Mouse (Mus musculus): Measurements from ENCODE around the gene Glp1r. TPM values are rescaled to one million over a fixed set of nuclear protein-coding genes. Genes with fewer than 3 reads are reported as not detected.
A peak's percentile ranks its signal among the peaks of the same experiment; 100 is the strongest.

The Glp1r gene
- polyA plus RNA-seq, 1 experiment = 1.2 TPM

DNA sequence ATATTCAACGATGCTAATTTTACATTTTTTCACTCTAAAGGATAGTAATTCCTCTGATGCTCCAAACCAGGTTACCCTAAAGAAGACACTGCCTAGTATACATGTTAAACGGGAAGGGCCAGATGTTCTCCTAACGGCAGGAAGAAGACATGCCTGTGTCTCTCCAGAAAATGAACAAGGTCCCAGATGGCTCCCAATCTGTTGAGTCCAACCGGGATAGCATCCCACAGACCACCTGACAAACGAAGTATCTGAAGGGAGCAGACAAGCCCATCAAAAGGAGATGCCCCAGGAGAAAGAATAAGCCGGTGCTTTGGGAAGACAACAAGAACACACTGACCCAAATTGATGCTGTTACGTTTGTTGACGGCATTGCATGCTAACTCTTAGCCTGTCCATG, 50.0 kb downstream of the Glp1r start:
- Histone ChIP-seq H3K27ac (ENCODE audit: insufficient read depth, low read length) (no peak overlapping the region), H3K4me3 (replicated peaks; ENCODE audit: insufficient read depth, low read depth, low read length) (no peak overlapping the region), H3K27me3 (ENCODE audit: control insufficient read depth, insufficient read depth, low read length) (no peaks in the 10 kb centered on the region; the same call in 1 of the 2 replicates), H3K4me1 (ENCODE audit: control insufficient read depth, insufficient read depth, low read length) (no peaks in the 10 kb centered on the region)
- no peak for DNase-seq
- WGBS = 39% methylated on average over 8 of the region's 8 CpGs
- TF ChIP-seq CTCF (IDR thresholded peaks at IDR 0.05; ENCODE audit: borderline replicate concordance, insufficient read depth, low read depth, low read length) = no peak
- TF ChIP-seq POLR2A (IDR thresholded peaks at IDR 0.05; ENCODE audit: borderline replicate concordance, insufficient read depth, low read length) = no peak

DNA sequence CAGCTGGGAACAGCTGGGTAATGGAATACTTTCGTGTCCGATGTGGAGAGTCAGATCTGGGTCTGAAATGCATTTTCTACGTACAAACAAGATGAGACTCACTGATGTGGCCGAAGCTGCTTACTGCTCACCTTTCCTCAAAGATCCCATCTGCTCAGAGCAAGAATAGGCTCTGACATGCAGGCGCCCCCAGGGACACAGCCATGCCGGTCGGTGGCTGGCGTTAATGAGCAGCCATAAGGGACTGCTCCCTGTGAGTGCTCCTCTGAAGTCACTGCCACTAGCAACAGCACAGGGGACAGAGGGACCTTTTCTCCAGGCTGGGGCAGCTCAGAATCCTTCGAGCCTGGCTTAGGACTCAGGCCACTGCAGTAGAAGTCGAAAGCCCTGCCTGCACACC, 52.7 kb downstream of the Glp1r start, which contains the start of gene Umodl1:
TSS of gene Umodl1 (plus strand) at position 301 of the 400 bp plus-strand sequence.
- 47% methylated on average over 10 of the region's 10 CpGs for WGBS
- Histone ChIP-seq H3K4me1 (ENCODE audit: control insufficient read depth, insufficient read depth, low read length) (no peaks in the 10 kb centered on the region), H3K4me3 (replicated peaks; ENCODE audit: insufficient read depth, low read depth, low read length) (no peak within 1 kb of the TSS), H3K27ac (ENCODE audit: insufficient read depth, low read length) (no peak within 1 kb of the TSS), H3K27me3 (ENCODE audit: control insufficient read depth, insufficient read depth, low read length) (no peaks in the 10 kb centered on the region; the same call in 1 of the 2 replicates)
- DNase-seq = no peak
- TF ChIP-seq CTCF (IDR thresholded peaks at IDR 0.05; ENCODE audit: borderline replicate concordance, insufficient read depth, low read depth, low read length) = no peak
- TF ChIP-seq POLR2A (IDR thresholded peaks at IDR 0.05; ENCODE audit: borderline replicate concordance, insufficient read depth, low read length) = no peak

DNA sequence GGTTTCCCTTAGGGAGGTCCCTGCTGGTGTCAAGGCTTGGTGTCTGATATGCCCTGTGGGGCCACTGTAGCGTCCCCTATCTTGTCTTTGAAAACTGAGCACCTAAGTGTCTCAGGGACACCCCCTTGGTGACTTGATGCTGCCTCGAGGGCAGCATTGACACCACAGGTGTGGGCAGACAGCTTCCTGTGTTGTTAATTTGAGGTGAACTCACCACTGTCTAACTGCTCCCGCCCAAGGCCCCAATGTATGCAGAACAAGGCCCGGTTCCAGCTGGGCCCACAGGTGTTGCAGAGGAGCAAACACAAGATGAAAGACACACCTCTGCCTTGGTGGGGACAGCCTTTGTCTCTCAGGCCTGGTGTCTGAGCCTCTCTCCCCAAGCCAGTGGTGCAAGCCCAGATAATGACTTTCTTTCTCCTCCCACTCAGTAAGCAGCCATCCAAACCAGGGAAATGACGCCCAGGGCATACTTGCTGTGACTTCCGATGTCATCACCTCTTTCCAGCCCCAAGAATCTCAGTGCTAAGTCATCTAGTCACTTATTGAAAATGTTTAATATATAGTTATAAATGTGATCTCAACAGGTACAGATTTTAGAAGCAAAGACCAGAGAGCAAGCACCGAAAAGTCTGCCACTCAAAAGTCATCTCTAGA, 60.4 kb downstream of the Glp1r start:
- H3K4me1 ChIP-seq (ENCODE audit: control insufficient read depth, insufficient read depth, low read length) = no peaks in the 10 kb centered on the region
- WGBS = 82% methylated on average over 7 of the region's 7 CpGs
- no peak overlapping the region for H3K4me3 ChIP-seq (replicated peaks; ENCODE audit: insufficient read depth, low read depth, low read length)
- TF ChIP-seq POLR2A (IDR thresholded peaks at IDR 0.05; ENCODE audit: borderline replicate concordance, insufficient read depth, low read length) (no peak), CTCF (IDR thresholded peaks at IDR 0.05; ENCODE audit: borderline replicate concordance, insufficient read depth, low read depth, low read length) (no peak)
- H3K27me3 ChIP-seq (ENCODE audit: control insufficient read depth, insufficient read depth, low read length) = no peaks in the 10 kb centered on the region
- H3K27ac ChIP-seq (ENCODE audit: insufficient read depth, low read length) = no peak overlapping the region
- no peak for DNase-seq

DNA sequence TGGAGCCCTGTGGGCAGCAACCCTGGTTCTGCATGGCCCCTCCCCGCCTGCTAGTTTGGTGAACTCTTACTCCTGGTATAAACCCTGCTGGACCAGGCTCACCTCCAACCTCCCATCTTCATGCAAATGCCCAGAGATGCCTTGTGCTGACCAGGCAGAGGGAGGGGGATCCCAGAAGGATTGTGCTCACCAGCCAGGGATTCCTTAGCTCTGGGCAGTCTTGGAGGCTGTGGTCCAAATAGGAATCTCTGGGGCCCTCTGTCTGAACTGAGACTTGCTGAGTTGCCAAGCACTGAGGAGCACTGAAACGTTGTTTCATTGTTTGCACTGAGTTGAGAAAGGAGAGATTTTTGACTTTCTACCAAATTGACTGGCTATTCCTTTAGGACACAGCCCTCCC, 61.3 kb downstream of the Glp1r start:
- no peak for DNase-seq
- 27% methylated on average over 2 of the region's 2 CpGs for WGBS
- Histone ChIP-seq H3K4me3 (replicated peaks; ENCODE audit: insufficient read depth, low read depth, low read length) (no peak overlapping the region), H3K27me3 (ENCODE audit: control insufficient read depth, insufficient read depth, low read length) (no peaks in the 10 kb centered on the region), H3K27ac (ENCODE audit: insufficient read depth, low read length) (no peak overlapping the region), H3K4me1 (ENCODE audit: control insufficient read depth, insufficient read depth, low read length) (no peaks in the 10 kb centered on the region)
- TF ChIP-seq POLR2A (IDR thresholded peaks at IDR 0.05; ENCODE audit: borderline replicate concordance, insufficient read depth, low read length) (no peak), CTCF (IDR thresholded peaks at IDR 0.05; ENCODE audit: borderline replicate concordance, insufficient read depth, low read depth, low read length) (no peak)

DNA sequence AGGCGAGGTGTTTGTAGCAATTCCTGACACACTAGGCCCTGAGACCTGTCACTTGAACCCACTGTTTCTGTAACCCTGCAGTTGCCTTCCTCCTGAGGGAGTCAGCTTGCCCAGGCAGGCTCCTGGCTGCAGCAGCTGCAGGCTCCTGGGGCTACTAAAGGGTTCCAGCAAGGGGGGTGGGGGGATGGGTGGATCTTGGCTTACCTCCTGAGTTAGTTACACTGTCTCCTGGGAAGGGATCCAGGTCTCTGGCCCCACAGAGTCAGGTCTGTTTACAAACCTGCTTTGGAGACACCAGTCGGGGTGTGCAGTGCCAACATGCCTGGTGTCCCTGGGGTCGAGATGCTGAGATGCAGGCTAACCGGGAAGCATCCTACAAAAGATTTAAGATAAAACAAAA, 68.4 kb downstream of the Glp1r start:
- H3K4me1 ChIP-seq (ENCODE audit: control insufficient read depth, insufficient read depth, low read length) = no peaks in the 10 kb centered on the region
- H3K4me3 ChIP-seq (replicated peaks; ENCODE audit: insufficient read depth, low read depth, low read length) = no peak overlapping the region
- no peak for TF ChIP-seq POLR2A (IDR thresholded peaks at IDR 0.05; ENCODE audit: borderline replicate concordance, insufficient read depth, low read length)
- TF ChIP-seq CTCF (IDR thresholded peaks at IDR 0.05; ENCODE audit: borderline replicate concordance, insufficient read depth, low read depth, low read length) = no peak
- no peak overlapping the region for H3K27ac ChIP-seq (ENCODE audit: insufficient read depth, low read length)
- 31% methylated on average over 4 of the region's 4 CpGs for WGBS
- no peaks in the 10 kb centered on the region for H3K27me3 ChIP-seq (ENCODE audit: control insufficient read depth, insufficient read depth, low read length)
- peak in 1 of 2 experiments; percentile 37 for DNase-seq

DNA sequence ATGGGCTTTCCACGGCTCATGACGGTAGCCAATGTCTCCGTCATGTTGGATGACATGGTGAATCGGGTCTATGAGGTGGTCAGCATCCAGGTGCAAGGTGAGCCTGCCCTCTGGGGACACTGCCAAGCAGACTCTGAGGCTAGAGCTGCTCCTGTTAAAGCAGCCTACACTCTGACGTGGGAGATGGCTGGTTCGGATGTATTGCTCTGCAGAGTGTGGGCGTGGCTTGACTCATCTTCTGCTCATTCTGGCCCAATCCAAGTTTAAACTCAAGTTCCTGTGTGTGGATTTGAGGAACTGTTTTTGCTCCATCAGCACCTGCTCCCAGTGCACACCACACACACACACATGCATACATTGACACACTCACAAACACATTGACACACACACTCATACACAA, 70.3 kb downstream of the Glp1r start:
- H3K27ac ChIP-seq (ENCODE audit: insufficient read depth, low read length) = no peak overlapping the region
- DNase-seq = no peak

DNA sequence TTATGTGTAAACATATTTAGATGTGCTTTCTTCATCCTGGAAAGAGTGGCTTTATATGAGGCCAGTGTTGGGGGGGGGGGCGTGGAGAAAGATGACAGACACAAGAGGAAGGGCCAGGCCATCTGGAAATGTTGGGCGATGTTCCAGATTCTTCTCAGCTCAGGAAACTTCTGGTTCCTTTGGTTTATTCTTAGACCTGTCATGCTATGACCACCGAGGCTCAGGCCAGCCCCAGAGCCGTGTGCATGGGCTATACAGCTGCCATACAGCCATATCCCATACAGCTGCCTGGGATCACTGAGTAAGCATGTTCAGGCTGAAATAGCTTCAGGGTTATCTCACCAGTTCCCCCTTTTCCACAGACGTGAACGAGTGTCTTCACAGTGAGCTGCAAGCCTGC, 71.7 kb downstream of the Glp1r start:
- Histone ChIP-seq H3K4me1 (ENCODE audit: control insufficient read depth, insufficient read depth, low read length) (no peaks in the 10 kb centered on the region), H3K27me3 (ENCODE audit: control insufficient read depth, insufficient read depth, low read length) (no peaks in the 10 kb centered on the region), H3K4me3 (replicated peaks; ENCODE audit: insufficient read depth, low read depth, low read length) (no peak overlapping the region), H3K27ac (ENCODE audit: insufficient read depth, low read length) (no peak overlapping the region)
- DNase-seq = no peak
- 39% methylated on average over 6 of the region's 6 CpGs for WGBS
- TF ChIP-seq CTCF (IDR thresholded peaks at IDR 0.05; ENCODE audit: borderline replicate concordance, insufficient read depth, low read depth, low read length) (no peak), POLR2A (IDR thresholded peaks at IDR 0.05; ENCODE audit: borderline replicate concordance, insufficient read depth, low read length) (no peak)

More for the DNA sequence above, 70.3 kb downstream of the Glp1r start:
- Histone ChIP-seq H3K4me1 (ENCODE audit: control insufficient read depth, insufficient read depth, low read length) (no peaks in the 10 kb centered on the region), H3K4me3 (replicated peaks; ENCODE audit: insufficient read depth, low read depth, low read length) (no peak overlapping the region), H3K27me3 (ENCODE audit: control insufficient read depth, insufficient read depth, low read length) (no peaks in the 10 kb centered on the region)
- TF ChIP-seq CTCF (IDR thresholded peaks at IDR 0.05; ENCODE audit: borderline replicate concordance, insufficient read depth, low read depth, low read length) = no peak
- no peak for TF ChIP-seq POLR2A (IDR thresholded peaks at IDR 0.05; ENCODE audit: borderline replicate concordance, insufficient read depth, low read length)
- 89% methylated on average over 7 of the region's 7 CpGs for WGBS

DNA sequence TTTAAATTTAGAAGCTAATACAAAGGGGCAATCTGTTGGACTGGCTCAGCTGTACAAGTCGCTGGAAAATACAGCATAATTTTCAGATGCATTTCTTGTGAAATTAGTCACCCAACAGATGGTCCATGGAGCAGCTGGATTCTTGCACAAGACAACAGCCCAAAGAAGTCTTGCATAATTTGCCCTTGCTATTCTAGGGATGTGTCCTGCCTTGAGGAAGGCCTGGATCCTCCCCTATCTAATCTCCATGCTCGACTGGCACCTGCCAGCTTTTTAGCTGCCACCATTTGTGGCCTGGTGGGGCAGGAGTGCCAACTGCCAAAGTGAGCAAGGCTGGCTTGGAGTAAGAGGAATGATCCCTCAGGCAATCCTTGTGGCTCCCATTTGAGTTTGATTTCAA, 75.7 kb downstream of the Glp1r start:
- Histone ChIP-seq H3K27ac (ENCODE audit: insufficient read depth, low read length) (no peak overlapping the region), H3K4me1 (ENCODE audit: control insufficient read depth, insufficient read depth, low read length) (no peaks in the 10 kb centered on the region), H3K27me3 (ENCODE audit: control insufficient read depth, insufficient read depth, low read length) (no peaks in the 10 kb centered on the region; the same call in 1 of the 2 replicates), H3K4me3 (replicated peaks; ENCODE audit: insufficient read depth, low read depth, low read length) (no peak overlapping the region)
- no peak for DNase-seq
- TF ChIP-seq POLR2A (IDR thresholded peaks at IDR 0.05; ENCODE audit: borderline replicate concordance, insufficient read depth, low read length) (no peak), CTCF (IDR thresholded peaks at IDR 0.05; ENCODE audit: borderline replicate concordance, insufficient read depth, low read depth, low read length) (no peak)
- WGBS = 27% methylated on average over 2 of the region's 2 CpGs

Measured in cerebellum, adult 2 months (tissue).